Mouse (Mus musculus) thymus, adult 18-20 months (tissue): ENCODE results near the gene Olfr198.
"Not testable (repeated sequence)": the region's sequence is repeated elsewhere in the genome, so short reads cannot be mapped to it uniquely, and the experiment has no call there.

Experiments
- DNase-seq, 2 experiments: peaks; one replicate each; pipeline ENCODE4 v3.0.0; 2022; ENCODE audit warnings: mixed read lengths in 2 of 2

Olfr198 gene

DNA sequence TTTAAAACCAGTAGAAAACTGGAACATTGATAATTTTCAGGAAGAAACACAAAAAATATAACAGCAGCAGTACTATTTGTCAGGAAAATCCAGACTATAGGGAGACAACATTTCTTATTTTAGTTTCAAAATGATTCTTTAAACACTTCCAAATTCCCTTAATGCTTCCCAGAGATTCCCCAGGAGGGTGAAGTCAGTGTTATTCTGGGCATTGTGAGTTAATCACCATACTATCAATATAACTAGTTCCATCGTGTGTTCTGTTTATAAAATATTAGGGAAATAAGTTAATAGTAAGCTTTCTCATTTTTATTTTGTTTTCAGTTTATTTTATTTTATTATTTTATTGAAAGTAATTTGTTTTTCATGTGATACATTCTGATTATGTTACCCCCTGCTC is at the start of gene Olfr198:
Gene Olfr198 (minus strand): TSS at position 101 of the 400 bp plus-strand sequence.
- not testable (repeated sequence) for DNase-seq

DNA sequence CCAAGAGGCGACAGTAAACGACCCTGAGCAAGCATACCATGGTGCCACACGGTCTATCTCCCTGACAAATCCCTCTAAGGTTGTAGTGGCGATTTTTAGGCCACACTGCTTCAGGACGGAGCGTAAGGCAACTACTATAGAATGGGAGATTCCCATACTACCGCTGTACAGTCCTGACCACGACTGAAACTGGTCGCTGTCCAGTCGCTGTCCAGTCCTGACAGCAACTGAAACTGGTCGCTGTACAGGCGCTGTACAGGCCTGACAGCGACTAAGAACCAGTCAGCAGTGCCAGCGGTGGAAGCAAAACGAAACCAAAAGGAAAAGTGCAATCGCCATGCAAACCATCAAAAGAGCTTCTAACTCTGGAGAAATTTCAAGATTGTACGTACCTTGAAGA is 46.4 kb upstream of the Olfr198 start:
- no peak for DNase-seq

DNA sequence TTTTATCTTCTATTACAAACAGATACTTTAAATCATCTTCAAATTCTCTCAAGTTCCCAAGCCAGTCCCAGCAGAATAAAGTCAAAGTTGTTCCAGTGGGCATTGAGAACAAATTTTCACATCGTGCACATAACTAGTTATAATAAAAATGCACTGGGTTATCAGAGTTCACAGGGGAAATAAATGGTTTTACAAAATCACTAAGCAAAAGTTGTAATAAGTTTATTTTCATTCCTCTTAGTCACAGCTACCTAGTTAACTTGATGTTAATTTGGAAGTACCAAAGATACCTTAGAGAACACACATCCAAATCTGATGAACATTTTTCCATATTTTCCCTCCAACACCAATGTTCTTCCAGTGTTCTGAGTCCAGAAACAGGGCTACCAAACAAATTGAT is 16.3 kb upstream of the Olfr198 start, which contains the start of gene Olfr199:
Gene Olfr199 (minus strand): TSS at position 101 of the 400 bp plus-strand sequence.
- not testable (repeated sequence) for DNase-seq

DNA sequence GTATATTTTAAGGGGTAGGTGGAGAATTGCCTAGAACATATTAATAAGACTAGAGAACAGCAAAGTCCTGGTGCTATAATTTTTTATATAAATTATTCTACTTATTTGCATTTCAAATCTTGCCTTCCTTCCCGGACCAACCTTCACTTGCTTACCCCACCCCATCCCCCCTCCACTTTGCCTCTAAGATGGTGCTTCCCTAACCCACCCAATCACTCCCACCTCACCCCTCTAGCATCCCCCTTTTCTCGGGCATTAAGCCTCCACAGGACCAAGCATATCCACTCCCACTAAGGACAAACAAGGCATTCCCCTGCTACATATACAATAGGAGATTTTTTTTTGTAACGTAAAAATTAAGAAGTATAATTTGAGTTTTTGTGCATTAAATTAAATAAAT is 14.5 kb upstream of the Olfr198 start:
- not testable (repeated sequence) for DNase-seq

DNA sequence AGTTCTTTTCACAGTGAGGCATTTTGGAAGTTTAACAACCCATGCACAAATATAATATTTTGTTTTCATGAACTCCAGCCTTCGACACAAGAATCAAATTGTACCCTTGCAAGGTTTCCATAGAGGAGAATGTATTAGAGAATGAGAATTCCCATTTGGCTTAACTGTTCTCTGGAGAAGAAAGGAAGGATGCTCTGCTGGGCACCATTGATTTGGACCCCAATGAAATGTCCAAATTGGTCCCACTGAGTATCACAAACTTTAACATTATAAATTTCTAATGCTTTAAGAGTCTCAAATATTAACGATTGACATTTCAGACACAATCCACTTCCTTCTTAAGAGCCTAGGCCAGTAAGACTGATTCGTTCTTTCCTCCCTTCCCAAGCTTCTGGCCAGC is 33.0 kb downstream of the Olfr198 start, which contains the start of gene Olfr196:
Gene Olfr196 (minus strand): TSS at position 101 of the 400 bp plus-strand sequence.
- DNase-seq = no peak

DNA sequence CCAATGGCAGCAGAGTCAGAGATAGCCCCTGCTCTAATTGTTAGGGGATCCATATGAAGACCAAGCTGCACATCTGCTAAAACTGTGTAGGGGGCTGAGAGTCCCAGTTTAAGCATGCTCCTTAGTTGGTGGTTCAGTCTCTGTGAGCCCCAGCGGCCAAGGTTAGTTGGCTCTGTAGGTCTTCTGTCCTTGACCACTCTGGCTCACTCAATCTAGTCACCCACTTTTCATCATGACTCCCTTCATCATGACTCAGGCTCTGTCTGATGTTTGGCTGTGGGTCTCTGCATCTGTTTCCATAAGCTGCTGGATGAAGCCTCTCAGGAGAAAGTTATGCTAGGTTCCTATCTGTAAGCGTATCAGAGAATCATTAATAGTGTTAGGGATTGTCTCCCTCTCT is 51.3 kb downstream of the Olfr198 start:
- no peak for DNase-seq
